Mouse (Mus musculus): ENCODE data around the gene Mpnd. TPM values are rescaled to one million over a fixed set of nuclear protein-coding genes. Genes with fewer than 3 reads are reported as not detected.
"Not testable (repeated sequence)": the region's sequence is repeated elsewhere in the genome, so short reads cannot be mapped to it uniquely, and the experiment has no call there.

Mpnd gene
- polyA plus RNA-seq, 1 experiment, result 51.1 TPM

GRCm38 (mm10) chr17:56051369-56051768, 45.9 kb downstream of the Mpnd start:
- no peak for TF ChIP-seq POLR2A (IDR thresholded peaks at IDR 0.05; ENCODE audit: low read depth, low read length)
- TF ChIP-seq CTCF (IDR thresholded peaks at IDR 0.05; ENCODE audit: borderline replicate concordance, insufficient read depth, low read length), result no peak
- Histone ChIP-seq H3K4me3 (ENCODE audit: insufficient read depth, low read length) (no peak overlapping the region), H3K4me1 (ENCODE audit: control insufficient read depth, insufficient read depth, low read length) (no peaks in the 10 kb centered on the region), H3K27ac (ENCODE audit: insufficient read depth, low read length) (no peak overlapping the region)

GRCm38 (mm10) chr17:56054938-56055337, 49.4 kb downstream of the Mpnd start:
- TF ChIP-seq POLR2A (IDR thresholded peaks at IDR 0.05; ENCODE audit: low read depth, low read length), result no peak
- no peak for TF ChIP-seq CTCF (IDR thresholded peaks at IDR 0.05; ENCODE audit: borderline replicate concordance, insufficient read depth, low read length)
- Histone ChIP-seq H3K4me1 (ENCODE audit: control insufficient read depth, insufficient read depth, low read length) (no peaks in the 10 kb centered on the region), H3K27ac (ENCODE audit: insufficient read depth, low read length) (no peak overlapping the region), H3K4me3 (ENCODE audit: insufficient read depth, low read length) (no peak overlapping the region)

GRCm38 (mm10) chr17:56055945-56056678, 50.6 kb downstream of the Mpnd start:
- Histone ChIP-seq H3K4me3 (ENCODE audit: insufficient read depth, low read length) (no peak overlapping the region), H3K27ac (ENCODE audit: insufficient read depth, low read length) (no peak overlapping the region), H3K4me1 (ENCODE audit: control insufficient read depth, insufficient read depth, low read length) (no peaks in the 10 kb centered on the region)
- no peak for TF ChIP-seq CTCF (IDR thresholded peaks at IDR 0.05; ENCODE audit: borderline replicate concordance, insufficient read depth, low read length)
- TF ChIP-seq POLR2A (IDR thresholded peaks at IDR 0.05; ENCODE audit: low read depth, low read length), result no peak

- TF ChIP-seq CTCF (IDR thresholded peaks at IDR 0.05; ENCODE audit: borderline replicate concordance, insufficient read depth, low read length) (no peak), POLR2A (IDR thresholded peaks at IDR 0.05; ENCODE audit: low read depth, low read length) (no peak)
- Histone ChIP-seq H3K4me3 (ENCODE audit: insufficient read depth, low read length) (no peak overlapping the region), H3K4me1 (ENCODE audit: control insufficient read depth, insufficient read depth, low read length) (no peaks in the 10 kb centered on the region), H3K27ac (ENCODE audit: insufficient read depth, low read length) (no peak overlapping the region)
Measured at GRCm38 (mm10) chr17:56057381-56058120, 52.0 kb downstream of the Mpnd start.

- TF ChIP-seq POLR2A (IDR thresholded peaks at IDR 0.05; ENCODE audit: low read depth, low read length), result no peak
- TF ChIP-seq CTCF (IDR thresholded peaks at IDR 0.05; ENCODE audit: borderline replicate concordance, insufficient read depth, low read length), result no peak
- no peak overlapping the region for H3K4me3 ChIP-seq (ENCODE audit: insufficient read depth, low read length)
Measured at GRCm38 (mm10) chr17:56062081-56062480, 56.6 kb downstream of the Mpnd start.

GRCm38 (mm10) chr17:56065715-56066114, 60.2 kb downstream of the Mpnd start:
- H3K4me3 ChIP-seq (ENCODE audit: insufficient read depth, low read length); H3K27ac ChIP-seq (ENCODE audit: insufficient read depth, low read length); H3K4me1 ChIP-seq (ENCODE audit: control insufficient read depth, insufficient read depth, low read length): not testable (repeated sequence)

More at GRCm38 (mm10) chr17:56062081-56062480, 56.6 kb downstream of the Mpnd start:
- no peak overlapping the region for H3K27ac ChIP-seq (ENCODE audit: insufficient read depth, low read length)
- no peaks in the 10 kb centered on the region for H3K4me1 ChIP-seq (ENCODE audit: control insufficient read depth, insufficient read depth, low read length)

Other genes starting within 250 kb of the Mpnd start
- 3.8 and 5.6 TPM in 2 replicates for gene Zfp119a, start 126.8 kb upstream of the Mpnd start, polyA plus RNA-seq (2011; ENCODE audit: insufficient read length, low read depth, missing spikeins)
- 5.8 and 10.1 TPM in 2 replicates for gene Zfp959, start 113.6 kb upstream of the Mpnd start, polyA plus RNA-seq (2011; ENCODE audit: insufficient read length, low read depth, missing spikeins)
- 4.6 and 5.4 TPM in 2 replicates for gene Zfp119b, start 56.2 kb upstream of the Mpnd start, polyA plus RNA-seq (2011; ENCODE audit: insufficient read length, low read depth, missing spikeins)
- gene Ebi3, start 53.1 kb upstream of the Mpnd start, polyA plus RNA-seq (2011; ENCODE audit: insufficient read length, low read depth, missing spikeins), result not detected in 2 replicates
- 8.0 and 8.9 TPM in 2 replicates for gene Yju2, start 46.6 kb upstream of the Mpnd start, polyA plus RNA-seq (2011; ENCODE audit: insufficient read length, low read depth, missing spikeins)
- gene Shd, start 35.2 kb upstream of the Mpnd start, polyA plus RNA-seq (2011; ENCODE audit: insufficient read length, low read depth, missing spikeins), result 0.39 TPM in 1 of 2 replicates, not detected in the other
- gene Fsd1, start 19.2 kb upstream of the Mpnd start, polyA plus RNA-seq (2011; ENCODE audit: insufficient read length, low read depth, missing spikeins), result 5.9 and 9.5 TPM in 2 replicates
- gene Stap2, start 127 bp upstream of the Mpnd start, polyA plus RNA-seq (2011; ENCODE audit: insufficient read length, low read depth, missing spikeins), result 0.35 and 0.58 TPM in 2 replicates
- gene Sh3gl1, start 30.9 kb downstream of the Mpnd start, polyA plus RNA-seq (2011; ENCODE audit: insufficient read length, low read depth, missing spikeins), result 89.5 and 105 TPM in 2 replicates
- gene Chaf1a, start 34.7 kb downstream of the Mpnd start, polyA plus RNA-seq (2011; ENCODE audit: insufficient read length, low read depth, missing spikeins), result 13.3 and 13.9 TPM in 2 replicates
- 35.2 and 36.6 TPM in 2 replicates for gene Ubxn6, start 69.3 kb downstream of the Mpnd start, polyA plus RNA-seq (2011; ENCODE audit: insufficient read length, low read depth, missing spikeins)
- gene Hdgfl2, start 73.9 kb downstream of the Mpnd start, polyA plus RNA-seq (2011; ENCODE audit: insufficient read length, low read depth, missing spikeins), result 55.0 and 57.9 TPM in 2 replicates
- gene Plin4, start 104.1 kb downstream of the Mpnd start, polyA plus RNA-seq (2011; ENCODE audit: insufficient read length, low read depth, missing spikeins), result 0.14 and 0.70 TPM in 2 replicates
- gene Plin5, start 111.9 kb downstream of the Mpnd start, polyA plus RNA-seq (2011; ENCODE audit: insufficient read length, low read depth, missing spikeins), result not detected in 2 replicates
- gene Lrg1, start 116.3 kb downstream of the Mpnd start, polyA plus RNA-seq (2011; ENCODE audit: insufficient read length, low read depth, missing spikeins), result not detected in 2 replicates
- gene Sema6b, start 134.6 kb downstream of the Mpnd start, polyA plus RNA-seq (2011; ENCODE audit: insufficient read length, low read depth, missing spikeins), result 0.21 and 0.52 TPM in 2 replicates
- gene Tnfaip8l1, start 156.8 kb downstream of the Mpnd start, polyA plus RNA-seq (2011; ENCODE audit: insufficient read length, low read depth, missing spikeins), result 0.72 and 2.1 TPM in 2 replicates
- 55.2 and 63.0 TPM in 2 replicates for gene Mydgf, start 178.2 kb downstream of the Mpnd start, polyA plus RNA-seq (2011; ENCODE audit: insufficient read length, low read depth, missing spikeins)
- gene Dpp9, start 213.2 kb downstream of the Mpnd start, polyA plus RNA-seq (2011; ENCODE audit: insufficient read length, low read depth, missing spikeins), result 27.8 and 28.8 TPM in 2 replicates